Mouse (Mus musculus) thymus, adult 2 months (tissue): ENCODE results near the gene Gm20388.

Experiments used
- CTCF ChIP-seq: fragments of 200-500 bp; IDR thresholded peaks from 2 replicates; pipeline ENCODE4 v1.5.1; 2012; ENCODE audit warnings: mild to moderate bottlenecking, control low read depth, low read length, moderate library complexity, borderline replicate concordance; ENCODE audit not compliant: control insufficient read depth, poor library complexity, insufficient read depth; ENCODE audit errors: extremely low read depth
- POLR2A ChIP-seq: fragments of 200-500 bp; IDR thresholded peaks from 2 replicates; pipeline ENCODE4 v1.6.1; 2012; ENCODE audit warnings: mild to moderate bottlenecking, low read length, control low read depth, moderate library complexity; ENCODE audit not compliant: control insufficient read depth, poor library complexity, insufficient read depth; ENCODE audit errors: extremely low read depth

DNA sequence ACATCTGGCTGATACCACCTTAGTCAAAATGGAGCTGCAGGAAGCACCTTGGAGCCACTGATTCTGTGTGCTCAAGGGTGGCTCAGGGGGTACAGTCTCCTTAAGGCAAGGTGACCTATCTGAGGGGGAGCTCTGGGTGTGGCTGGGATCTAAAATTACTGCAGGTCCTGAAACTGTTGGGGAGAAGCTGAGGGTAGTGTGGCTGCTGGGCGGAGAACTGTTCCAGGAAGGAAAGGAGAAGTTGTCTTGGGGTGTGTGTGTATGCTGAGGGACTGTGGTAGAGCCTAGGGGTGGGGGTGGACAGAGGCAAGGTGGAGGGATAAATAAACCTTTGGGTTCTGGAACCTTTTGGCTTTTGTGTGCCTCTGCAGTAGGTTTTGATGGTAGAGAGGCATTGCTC, 2778.7 kb downstream of the Gm20388 start:
- TF ChIP-seq POLR2A (no peak), CTCF (no peak)
